Mouse (Mus musculus): Measurements from ENCODE around the gene Tmtc1.

Tmtc1 gene

DNA sequence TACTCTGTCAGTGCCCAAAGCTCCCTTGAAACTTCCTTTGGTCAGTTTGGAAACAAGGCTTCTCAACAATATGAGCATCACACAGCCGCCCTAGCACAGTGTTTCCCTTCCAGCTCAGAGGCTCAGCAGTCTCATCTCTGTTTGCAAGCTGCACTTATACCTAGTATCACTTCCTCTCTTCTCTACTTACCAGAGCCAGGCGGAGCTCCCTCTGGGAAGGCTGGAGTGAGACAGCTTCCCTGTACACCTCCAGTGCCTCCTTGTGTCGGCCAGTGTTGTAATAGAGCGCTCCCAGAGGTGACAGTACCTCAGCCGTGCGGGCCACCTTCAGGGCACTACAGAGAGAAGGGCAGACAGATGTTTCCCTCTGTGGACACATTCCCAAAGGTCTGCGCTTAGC, 197.6 kb downstream of the Tmtc1 start:
- no peak for DNase-seq (ENCODE audit: extremely low spot score, low spot score)

DNA sequence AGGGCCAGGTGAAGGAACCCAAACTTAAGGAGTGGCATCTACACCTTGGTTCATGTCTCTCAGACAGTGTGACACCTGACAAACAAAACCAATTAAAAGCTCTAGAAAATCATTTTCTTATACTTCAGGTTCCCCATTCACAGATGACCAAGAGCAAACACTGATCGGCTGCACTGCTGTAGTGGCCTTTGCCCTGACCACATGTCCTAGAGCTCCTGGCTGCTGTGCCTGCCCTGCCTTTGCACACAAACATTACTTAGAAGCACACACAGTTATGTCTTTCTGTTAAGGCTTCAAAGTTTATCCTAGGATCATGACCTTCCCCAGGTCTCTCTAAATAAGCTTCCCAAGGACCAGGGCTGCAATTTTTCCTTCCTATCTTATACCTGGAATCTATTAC, 199.4 kb downstream of the Tmtc1 start:
- no peak for DNase-seq (ENCODE audit: extremely low spot score, low spot score)

DNA sequence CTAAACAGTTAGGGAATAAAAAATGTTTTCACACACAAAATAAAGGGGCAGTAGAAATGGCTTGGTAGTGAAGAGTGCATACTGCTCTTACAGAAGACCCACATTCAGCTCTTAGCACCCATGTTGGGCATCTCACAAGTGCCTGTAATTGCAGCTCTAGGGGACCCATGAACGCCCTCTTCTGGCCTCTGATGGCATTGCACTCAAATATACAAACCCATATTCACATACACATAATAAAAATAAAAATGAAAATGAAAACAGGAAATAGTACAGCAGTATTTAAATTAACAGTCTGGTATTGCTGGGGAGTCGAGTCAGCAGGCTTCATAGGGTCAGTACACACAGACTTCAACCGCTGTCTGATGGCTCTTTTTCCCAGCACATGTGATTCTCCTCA, 201.9 kb downstream of the Tmtc1 start:
- no peak for DNase-seq (ENCODE audit: extremely low spot score, low spot score)

DNA sequence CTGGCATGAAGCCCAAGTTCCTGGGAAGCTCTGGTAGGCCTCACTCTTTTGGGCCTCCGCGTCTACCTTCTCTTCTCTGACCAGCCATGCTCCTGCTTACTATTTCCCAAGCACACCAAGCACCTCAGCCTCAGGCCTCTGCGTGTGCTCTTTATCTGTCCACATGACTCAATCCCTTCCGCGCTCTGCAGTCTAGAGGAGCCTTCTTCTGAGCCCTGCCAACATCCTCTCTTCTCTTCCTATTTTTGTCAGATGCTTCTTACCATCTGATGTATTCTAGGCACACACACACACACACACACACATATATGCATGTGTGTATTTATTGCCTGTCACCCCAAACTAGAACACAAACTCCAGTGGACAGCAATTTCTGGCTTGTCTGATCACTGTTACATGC, 202.5 kb downstream of the Tmtc1 start:
- DNase-seq (ENCODE audit: extremely low spot score, low spot score): no peak

DNA sequence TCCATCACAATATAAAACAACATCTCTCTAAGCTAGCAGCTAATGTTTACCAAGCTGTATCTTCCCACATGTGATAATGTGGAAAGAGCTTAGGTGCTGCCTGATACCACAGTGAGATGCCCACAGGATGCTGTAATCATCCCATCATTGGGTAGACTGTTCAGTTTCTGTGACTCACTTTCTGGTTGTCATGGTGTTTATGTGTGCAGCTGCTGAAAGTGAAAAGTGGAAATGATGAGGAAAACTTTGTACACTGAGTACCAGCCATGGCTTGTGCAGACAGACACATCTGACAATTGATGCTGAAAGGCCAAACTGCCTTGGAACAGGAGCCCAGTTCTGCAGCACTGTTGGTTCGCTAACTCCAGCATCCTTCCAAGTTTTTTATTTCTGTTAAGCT, 204.9 kb downstream of the Tmtc1 start:
- no peak for DNase-seq (ENCODE audit: extremely low spot score, low spot score)

DNA sequence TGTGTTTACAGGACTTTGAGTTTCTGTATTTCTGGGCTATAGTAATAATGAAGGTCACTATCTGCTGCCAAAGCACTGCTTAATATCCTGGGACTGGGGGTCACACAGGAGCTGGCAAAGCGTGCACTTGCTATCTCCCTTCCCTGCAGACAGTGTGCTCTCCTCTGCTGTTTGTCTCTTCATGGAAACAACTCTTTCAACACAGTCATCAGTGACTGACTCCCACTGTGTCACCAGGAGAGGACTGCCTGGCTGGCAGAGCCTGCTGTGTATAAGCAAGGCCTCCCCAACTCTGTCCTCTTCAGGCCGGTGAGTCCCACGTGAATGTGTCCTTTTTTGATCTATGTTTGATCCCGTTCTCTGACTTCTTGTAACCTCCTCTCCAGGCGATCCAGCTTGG, 206.7 kb downstream of the Tmtc1 start:
- DNase-seq (ENCODE audit: extremely low spot score, low spot score): no peak

DNA sequence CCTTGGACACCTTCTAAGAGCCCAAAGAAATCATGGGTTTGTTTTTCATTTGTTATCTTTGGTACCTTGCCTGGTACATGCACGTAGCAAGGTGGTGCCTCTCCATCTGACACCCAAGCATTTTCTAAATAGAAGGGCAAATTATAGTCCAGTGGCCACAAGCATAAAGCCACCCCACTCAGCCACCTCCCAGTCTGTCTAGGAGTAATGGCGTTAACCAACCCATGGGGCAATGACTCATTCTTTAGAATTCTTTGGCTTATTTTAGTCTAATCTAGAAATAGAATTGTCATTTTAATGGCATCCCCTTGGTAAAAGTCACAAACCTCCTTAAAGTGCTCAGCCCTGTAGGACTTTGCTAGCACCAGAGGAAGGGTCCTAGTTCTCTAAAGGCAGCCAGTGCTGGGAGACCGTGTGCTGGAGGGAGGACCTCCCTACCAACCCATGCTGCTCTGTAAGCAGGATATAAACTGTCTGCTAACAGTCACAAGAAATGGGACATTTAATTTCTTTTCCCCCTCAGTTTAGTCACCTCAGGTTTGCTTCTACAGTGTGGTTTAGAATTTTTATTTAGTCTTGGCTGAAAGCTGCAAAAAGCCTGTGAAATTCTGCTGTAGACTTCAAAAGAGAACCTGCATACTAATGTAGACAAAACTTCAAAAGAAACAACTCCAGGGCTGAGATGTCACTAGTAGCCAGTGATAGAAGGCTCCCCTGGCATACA, 209.9 kb downstream of the Tmtc1 start:
- DNase-seq (ENCODE audit: extremely low spot score, low spot score): no peak

DNA sequence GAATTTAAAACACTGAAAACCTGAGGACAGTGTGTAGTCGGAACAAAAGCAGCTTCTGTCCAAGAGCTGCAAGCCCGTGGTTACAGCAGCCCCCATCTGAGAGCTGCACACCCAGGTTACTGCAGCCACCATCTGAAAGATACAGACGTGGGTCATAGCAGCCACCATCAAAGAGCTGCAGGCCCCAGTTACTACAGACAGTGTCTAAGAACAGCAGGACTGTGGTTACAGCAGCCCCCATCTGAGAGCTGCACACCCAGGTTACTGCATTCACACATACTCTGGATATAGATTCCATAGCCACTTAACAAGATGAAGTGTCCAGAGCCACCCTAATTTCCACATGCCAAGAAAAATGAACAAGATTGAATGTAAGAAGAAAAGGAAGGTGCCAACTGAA, 216.6 kb downstream of the Tmtc1 start:
- DNase-seq (ENCODE audit: extremely low spot score, low spot score): no peak

DNA sequence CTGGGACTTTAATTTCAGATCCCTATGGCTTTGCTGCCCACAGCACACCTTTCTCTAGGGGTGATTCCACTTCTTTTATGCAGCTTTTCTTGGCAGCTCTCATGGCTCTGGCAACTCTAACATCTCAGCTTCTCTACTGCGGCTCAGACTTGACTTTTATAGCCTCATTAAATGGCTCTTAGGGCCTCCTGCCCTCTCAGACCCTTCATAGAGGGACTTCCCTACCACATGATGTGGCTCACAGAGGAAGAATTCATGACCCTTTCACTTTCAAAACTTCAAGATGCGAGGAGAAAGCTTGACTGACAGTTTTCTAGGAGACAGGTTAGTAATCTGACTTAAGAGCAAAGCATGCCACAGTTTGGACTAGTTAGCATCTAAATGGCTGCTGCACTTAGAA, 221.5 kb downstream of the Tmtc1 start:
- no peak for DNase-seq (ENCODE audit: extremely low spot score, low spot score)

DNA sequence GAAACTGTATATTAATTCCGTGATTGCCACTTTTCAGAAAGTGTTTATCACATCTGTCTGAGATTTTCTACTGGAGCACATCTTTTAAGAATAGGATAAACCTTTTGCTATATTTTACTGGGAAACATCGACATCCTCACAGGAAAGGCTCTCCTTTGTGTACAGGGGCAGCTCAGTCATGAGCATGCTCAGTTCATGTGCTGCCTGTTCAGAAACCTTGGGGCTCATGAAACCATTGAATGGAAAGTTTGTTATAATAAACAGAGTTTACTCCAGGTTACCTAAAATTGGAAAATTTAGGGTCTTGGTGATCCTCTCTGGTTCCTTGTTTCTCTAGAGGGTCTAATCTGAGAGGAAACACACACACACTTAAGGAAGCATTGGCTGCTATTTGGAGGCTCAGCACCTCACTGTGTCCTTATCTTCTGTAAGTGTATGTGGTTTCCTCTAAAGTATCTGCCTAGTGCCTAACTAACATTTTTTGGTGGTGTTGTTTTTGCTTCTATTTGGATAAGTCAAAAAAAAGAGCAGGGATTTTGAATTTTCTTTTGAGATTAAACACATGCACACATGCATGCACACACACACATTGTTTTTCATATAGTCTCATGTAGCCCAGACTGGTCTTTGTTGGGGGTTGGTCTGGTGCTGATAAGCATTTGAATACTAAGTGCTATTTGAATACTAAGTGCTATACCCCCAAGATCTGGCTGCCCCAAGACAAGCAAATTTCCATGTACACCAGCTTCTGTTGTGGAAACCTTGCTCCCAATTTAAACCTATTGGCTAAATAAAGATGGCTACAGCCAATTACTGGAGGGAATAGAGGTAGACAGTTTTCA, 225.7 kb downstream of the Tmtc1 start:
- no peak for DNase-seq (ENCODE audit: extremely low spot score, low spot score)

DNA sequence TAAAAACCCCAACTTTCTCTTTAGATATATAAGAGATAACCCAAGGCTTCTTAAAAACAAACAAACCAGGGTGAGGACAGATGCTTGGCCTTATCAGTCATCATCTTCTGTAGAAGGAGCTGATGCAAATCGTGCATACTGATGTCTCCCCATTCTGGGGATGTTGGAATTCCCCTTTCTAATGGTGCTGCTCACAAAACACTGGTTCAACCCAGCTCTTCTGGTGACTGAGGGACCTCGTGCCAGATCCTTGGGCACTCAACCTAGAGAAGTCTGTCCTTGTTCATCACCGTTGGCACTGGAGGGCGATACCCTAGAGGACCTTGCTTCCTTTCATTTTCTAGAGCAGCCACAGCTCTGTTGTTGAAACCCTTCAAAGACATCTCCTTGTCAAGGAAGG, 227.4 kb downstream of the Tmtc1 start:
- DNase-seq (ENCODE audit: extremely low spot score, low spot score): no peak

DNA sequence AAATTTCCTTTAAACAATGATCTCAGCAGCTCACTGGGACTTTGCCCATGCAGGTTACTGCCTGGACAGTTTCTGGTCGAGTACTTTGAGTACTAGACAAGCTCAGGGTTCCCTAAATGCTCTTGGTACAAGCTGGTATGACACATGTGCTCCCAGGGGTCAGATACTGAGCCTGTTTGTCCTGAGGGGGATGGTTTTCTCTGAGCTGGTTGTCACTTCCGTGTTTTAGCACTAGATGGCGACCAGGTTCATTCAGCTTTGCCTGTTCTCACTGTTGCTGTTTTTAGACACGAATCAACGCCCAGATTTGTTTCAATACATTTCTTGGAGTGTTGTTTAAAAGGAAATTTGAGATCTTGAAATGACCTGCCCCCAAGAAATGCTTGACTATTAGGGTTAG, 229.4 kb downstream of the Tmtc1 start:
- peak; percentile 24 for DNase-seq (ENCODE audit: extremely low spot score, low spot score)

DNA sequence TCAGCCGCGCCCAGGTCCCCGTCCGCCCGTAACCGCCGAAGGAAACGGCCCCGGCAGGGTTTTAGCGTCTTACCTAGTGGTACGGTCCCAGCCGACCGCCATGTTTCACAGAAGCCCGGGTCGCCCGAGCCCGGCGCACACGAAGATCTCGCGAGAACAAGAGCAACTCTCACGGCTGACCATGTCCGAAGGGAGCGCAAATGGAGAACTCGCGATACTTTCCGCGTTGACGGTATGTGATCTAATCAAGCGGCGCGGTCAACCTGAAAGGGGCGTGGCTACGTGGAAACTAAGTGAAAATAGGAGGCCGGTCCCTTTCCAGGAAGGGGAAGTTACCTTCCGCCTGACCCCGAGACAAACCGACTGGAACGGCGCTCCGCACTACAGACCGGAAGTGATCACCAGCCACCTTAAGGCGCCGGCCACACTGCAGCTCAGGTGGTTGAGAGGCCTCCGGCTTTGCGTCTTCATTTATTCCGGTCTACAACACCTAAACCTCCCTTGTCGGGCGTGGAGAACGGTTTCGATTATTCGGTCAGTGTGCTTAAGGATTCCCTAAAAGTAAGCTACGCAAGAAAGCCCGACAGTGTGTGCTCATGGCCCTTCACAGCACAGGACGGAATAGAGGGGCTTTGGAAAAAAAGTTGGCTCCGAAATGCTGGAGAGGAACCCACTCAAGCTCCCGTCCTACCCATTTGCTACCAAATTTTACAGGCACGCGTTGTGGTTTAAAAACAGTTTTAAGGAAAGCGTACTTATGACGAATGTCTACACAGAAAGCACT, 232.1 kb downstream of the Tmtc1 start, which contains the start of gene Ergic2:
TSS of gene Ergic2 (minus strand) at position 478 of the 784 bp plus-strand sequence.
- DNase-seq (ENCODE audit: extremely low spot score, low spot score): peak; percentile 93

DNA sequence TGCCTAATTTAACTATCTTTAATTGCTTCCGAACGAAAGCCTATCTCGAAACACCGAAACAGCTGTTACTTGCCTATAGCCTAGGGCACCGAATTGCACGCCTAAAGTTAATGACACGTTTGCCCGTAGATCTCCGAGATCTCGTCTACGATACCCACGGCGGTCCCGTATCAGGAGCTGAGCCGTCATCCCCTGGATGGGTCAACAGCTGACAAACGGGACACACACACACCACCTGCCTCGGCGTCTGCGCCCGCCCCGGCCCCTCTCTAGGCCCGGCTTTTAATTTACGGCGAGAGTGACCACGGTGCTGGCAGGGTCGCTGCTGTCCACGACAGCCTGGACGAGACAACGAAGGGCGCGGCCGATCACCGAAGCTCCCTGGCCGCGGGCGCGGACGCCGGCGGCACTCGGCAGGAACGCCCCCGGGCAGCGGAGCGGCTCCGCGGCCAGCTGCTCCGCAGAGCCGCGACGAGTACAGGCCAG, 232.8 kb downstream of the Tmtc1 start:
- DNase-seq (ENCODE audit: extremely low spot score, low spot score): no peak

DNA sequence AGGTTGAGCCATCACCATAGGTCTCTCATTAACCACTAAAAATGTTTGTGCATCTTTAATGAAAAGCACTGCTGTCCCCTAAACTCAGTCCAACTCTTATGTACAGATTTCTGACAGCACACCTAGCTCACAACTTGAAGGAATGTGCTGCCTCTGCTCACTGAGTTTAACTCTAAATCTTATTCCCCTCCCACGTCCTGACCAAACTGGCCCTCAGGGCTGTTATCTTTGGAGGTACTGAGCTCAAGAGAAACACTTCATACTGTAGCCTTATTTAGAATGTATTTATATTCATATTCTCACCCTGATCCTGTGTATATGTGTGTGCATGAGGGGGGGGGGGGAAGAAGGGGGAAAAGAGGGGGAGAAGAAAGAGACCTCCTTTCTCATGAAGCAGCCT, 236.7 kb downstream of the Tmtc1 start:
- no peak for DNase-seq (ENCODE audit: extremely low spot score, low spot score)

DNA sequence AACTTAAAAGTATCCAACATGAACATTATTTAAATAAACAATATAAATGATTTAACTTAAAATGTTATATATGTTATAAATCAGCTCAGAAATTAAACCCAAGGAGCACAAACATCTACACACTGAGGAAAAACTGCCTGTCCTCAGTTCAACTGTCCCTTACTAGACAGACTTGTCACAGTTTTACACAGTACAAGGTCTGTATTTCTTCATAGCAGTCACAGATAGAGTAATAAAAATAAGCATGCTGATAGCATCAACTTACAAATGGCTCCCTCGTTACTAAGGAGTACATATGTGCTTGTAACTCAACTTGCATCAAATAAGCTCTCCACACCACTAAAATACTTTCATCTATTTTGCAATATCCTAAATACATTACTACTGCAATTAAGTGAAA, 239.1 kb downstream of the Tmtc1 start:
- DNase-seq (ENCODE audit: extremely low spot score, low spot score): no peak

DNA sequence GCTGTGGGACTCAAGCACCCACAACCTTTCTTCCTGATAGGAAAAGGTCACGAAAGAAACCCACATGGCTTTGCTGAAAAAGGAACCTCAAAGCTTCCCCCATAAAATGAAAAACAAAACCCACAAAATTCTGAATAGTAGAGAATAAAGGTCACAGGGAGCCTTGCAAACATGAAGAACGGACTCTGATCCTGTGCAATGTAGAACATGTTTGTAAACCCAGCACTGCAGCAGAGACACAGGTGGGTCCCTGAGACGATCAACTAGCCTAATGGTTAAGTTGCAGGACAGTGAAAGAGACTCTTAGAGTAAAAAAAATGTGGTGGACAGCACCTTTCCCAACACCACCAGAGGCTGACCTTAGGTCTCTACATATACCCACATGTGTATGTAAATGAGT, 244.5 kb downstream of the Tmtc1 start:
- no peak for DNase-seq (ENCODE audit: extremely low spot score, low spot score)

DNA sequence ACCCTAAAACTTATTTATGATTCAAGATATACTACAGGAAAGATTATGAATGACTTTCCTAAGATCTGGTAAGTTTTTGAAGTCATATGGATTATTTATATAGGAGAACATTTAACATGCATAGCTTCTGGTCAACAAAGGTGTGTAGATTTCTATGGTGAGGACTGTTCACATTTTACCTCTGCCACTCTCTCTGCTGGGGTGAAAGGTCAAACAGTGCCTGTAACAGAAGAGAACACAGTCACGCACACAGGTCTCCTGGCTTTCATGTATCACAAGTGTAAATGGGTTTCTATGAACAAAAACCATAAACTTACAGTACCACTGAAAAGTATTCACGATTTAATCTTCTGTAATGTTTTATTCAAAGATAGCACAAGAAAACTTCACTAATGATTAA, 245.0 kb downstream of the Tmtc1 start:
- DNase-seq (ENCODE audit: extremely low spot score, low spot score): no peak

DNA sequence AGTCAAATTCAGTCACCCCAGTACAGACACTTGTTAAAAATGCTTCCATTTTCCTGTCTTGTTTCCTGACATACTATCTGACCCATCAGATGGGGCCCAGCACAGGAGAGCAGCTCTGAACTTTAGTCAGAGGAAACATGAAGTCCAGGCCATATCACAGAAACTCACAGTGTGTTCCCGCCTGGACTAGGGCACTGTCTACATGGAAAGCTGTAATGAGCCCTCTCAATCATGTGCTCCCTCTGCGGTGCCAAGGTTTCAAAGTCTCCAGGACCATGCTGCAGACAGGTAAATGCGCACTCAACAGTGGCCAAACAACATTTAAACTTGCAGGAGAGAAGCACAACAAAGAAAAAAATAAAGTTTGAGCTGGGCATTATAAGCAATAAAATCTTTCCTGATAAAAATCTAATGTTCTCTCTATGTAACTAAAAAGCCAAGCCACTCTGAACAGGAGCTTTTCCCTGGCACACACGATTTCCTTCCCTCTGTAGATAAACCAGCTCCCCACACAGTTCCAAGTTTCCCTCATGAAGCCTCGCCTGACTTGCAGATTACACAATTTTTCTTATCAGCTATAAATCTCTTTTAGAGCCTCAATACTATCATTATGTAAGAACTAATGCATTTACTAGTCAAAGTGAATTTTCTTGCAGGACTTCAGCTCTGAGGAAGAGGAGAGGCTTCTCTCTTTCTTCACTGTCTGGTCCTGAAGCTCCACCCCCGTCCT, 250.1 kb downstream of the Tmtc1 start:
- no peak for DNase-seq (ENCODE audit: extremely low spot score, low spot score)

DNA sequence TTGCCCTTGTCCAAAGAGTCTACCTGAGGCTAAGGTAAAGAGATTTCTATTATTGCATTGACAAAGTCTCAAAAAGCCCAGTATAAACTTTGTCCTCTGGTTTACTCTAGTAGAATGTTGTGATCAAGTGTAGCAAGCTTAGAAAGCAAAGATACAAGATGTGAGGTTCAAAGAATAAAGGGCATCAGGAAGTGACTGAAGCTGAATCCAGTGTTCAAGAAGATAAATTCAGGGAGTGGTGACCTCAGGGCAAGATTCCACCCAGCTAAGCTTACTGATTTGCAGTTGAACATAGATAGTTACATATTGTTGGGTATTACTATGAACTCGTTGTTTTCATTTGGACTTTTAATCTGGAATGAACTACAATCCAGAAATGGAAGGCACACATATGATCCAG, 258.5 kb downstream of the Tmtc1 start:
- no peak for DNase-seq (ENCODE audit: extremely low spot score, low spot score)
